Mouse (Mus musculus): Measurements from ENCODE around the gene Uevld. TPM values are rescaled to one million over a fixed set of nuclear protein-coding genes. Genes with fewer than 3 reads are reported as not detected.

Uevld gene
- total and polyA plus RNA-seq, 2 experiments: 2.7 to 9.8 TPM

- Histone ChIP-seq H3K27me3 (ENCODE audit: control insufficient read depth, insufficient read depth, low read length) (no peaks in the 10 kb centered on the region), H3K36me3 (ENCODE audit: control insufficient read depth, insufficient read depth, low read length) (peaks cover 23% of the 10 kb centered on the region), H3K79me2 (ENCODE audit: control insufficient read depth, insufficient read depth, low read length) (peaks cover 32% of the 10 kb centered on the region; the same call in 1 of the 2 replicates), H3K4me3 (ENCODE audit: insufficient read depth, low read depth, low read length) (no peak overlapping the region), H3K9ac (ENCODE audit: low read depth, low read length) (no peak overlapping the region), H3K27ac (replicated peaks; ENCODE audit: insufficient read depth, low read depth, low read length) (no peak overlapping the region), H3K4me1 (ENCODE audit: control insufficient read depth, insufficient read depth, low read length) (peaks cover 22% of the 10 kb centered on the region)
- TF ChIP-seq CTCF (IDR thresholded peaks at IDR 0.05; ENCODE audit: low read depth, low read length) (no peak), POLR2A (IDR thresholded peaks at IDR 0.05; ENCODE audit: extremely low read depth, insufficient read depth, low read length) (no peak)
- 34% methylated on average over 5 of the region's 5 CpGs for WGBS
- DNase-seq (ENCODE audit: extremely low read depth, low read depth, low spot score): no peak
These were observed 43.0 kb upstream of the Uevld start for GRCm38 (mm10) chr7:47001125-47001899.

- H3K4me3 ChIP-seq (ENCODE audit: insufficient read depth, low read depth, low read length): no peak overlapping the region
- no peak for DNase-seq (ENCODE audit: extremely low read depth, low read depth, low spot score)
- H3K4me1 ChIP-seq (ENCODE audit: control insufficient read depth, insufficient read depth, low read length): peaks cover 21% of the 10 kb centered on the region
- no peak for TF ChIP-seq CTCF (IDR thresholded peaks at IDR 0.05; ENCODE audit: low read depth, low read length)
- no peak for TF ChIP-seq POLR2A (IDR thresholded peaks at IDR 0.05; ENCODE audit: extremely low read depth, insufficient read depth, low read length)
- H3K79me2 ChIP-seq (ENCODE audit: control insufficient read depth, insufficient read depth, low read length): peaks cover 31% of the 10 kb centered on the region; the same call in 1 of the 2 replicates
- 37% methylated on average over 3 of the region's 3 CpGs for WGBS
- H3K9ac ChIP-seq (ENCODE audit: low read depth, low read length): no peak overlapping the region
- H3K27ac ChIP-seq (replicated peaks; ENCODE audit: insufficient read depth, low read depth, low read length): no peak overlapping the region
- peaks cover 29% of the 10 kb centered on the region for H3K36me3 ChIP-seq (ENCODE audit: control insufficient read depth, insufficient read depth, low read length)
- no peaks in the 10 kb centered on the region for H3K27me3 ChIP-seq (ENCODE audit: control insufficient read depth, insufficient read depth, low read length)
These were observed 42.3 kb upstream of the Uevld start for GRCm38 (mm10) chr7:47000644-47000983.

GRCm38 (mm10) chr7:46999983-47000643 is 41.8 kb upstream of the Uevld start:
- Histone ChIP-seq H3K4me1 (ENCODE audit: control insufficient read depth, insufficient read depth, low read length) (peaks cover 19% of the 10 kb centered on the region), H3K36me3 (ENCODE audit: control insufficient read depth, insufficient read depth, low read length) (peaks cover 33% of the 10 kb centered on the region), H3K79me2 (ENCODE audit: control insufficient read depth, insufficient read depth, low read length) (peaks cover 26% of the 10 kb centered on the region; the same call in 1 of the 2 replicates), H3K27ac (replicated peaks; ENCODE audit: insufficient read depth, low read depth, low read length) (no peak overlapping the region), H3K4me3 (ENCODE audit: insufficient read depth, low read depth, low read length) (no peak overlapping the region), H3K9ac (ENCODE audit: low read depth, low read length) (no peak overlapping the region), H3K27me3 (ENCODE audit: control insufficient read depth, insufficient read depth, low read length) (no peaks in the 10 kb centered on the region)
- 40% methylated on average over 8 of the region's 8 CpGs for WGBS
- peak; percentile 26 for DNase-seq (ENCODE audit: extremely low read depth, low read depth, low spot score)
- TF ChIP-seq POLR2A (IDR thresholded peaks at IDR 0.05; ENCODE audit: extremely low read depth, insufficient read depth, low read length) (no peak), CTCF (IDR thresholded peaks at IDR 0.05; ENCODE audit: low read depth, low read length) (no peak)

DNA sequence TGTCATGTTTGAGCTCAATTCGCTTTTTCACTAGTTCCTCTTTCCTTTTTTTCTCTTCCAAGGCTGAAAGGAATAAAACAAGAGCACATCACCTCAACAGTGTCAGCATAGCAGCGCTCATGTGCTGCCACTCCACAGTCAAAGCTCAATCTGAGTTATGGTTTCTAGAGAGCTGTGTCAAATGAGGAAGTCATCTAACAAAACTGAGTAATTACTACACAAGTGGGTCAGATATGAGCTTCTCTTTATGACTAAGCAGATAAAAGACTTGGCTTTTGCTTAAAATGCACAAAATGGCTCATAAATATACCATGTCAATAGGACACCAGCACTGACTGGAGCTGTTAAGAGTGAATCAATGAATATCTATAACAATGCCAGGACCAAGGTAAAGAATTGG is 40.6 kb upstream of the Uevld start:
- no peak overlapping the region for H3K27ac ChIP-seq (replicated peaks; ENCODE audit: insufficient read depth, low read depth, low read length)
- no peak for DNase-seq (ENCODE audit: extremely low read depth, low read depth, low spot score)

DNA sequence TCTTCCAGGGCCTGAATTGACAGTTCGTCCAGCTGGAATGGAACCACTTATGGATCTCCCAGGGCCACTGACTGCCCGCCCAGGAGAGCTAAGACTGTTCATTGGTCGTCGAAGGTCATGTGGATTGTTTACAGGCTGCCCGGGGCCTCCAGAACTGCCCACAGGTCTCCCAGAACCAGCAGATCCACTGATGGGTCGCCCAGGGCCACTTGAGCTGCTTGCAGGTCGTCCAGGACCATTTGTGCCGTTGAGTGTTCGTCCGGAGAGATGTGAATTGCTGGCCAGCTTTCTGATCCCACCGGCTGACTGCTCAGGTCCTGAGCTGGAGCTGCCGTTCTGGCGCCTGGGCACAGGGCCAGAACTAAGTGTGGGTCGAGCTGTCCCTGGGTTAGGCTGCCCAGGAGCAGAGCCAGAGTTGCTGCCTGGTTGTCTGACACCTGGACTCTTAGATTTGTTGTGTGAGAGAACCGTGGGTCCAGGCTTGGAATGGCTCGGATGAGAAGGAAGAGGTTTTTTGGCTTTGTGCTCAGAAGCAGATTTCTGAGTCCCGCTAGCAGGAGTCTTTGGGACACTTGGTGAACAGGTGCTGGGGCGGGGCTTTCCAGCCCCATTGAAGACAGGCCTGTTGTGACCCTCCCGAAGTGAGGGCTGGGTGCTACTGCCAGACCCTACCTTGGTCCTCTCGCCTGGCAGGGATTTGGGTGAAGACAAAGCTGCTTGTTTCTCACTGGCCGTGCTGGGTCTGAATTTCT is 39.5 kb upstream of the Uevld start:
- WGBS: 59% methylated on average over 21 of the region's 21 CpGs
- H3K9ac ChIP-seq (ENCODE audit: low read depth, low read length): no peak overlapping the region
- no peak overlapping the region for H3K4me3 ChIP-seq (ENCODE audit: insufficient read depth, low read depth, low read length)
- TF ChIP-seq CTCF (IDR thresholded peaks at IDR 0.05; ENCODE audit: low read depth, low read length): no peak
- no peak for TF ChIP-seq POLR2A (IDR thresholded peaks at IDR 0.05; ENCODE audit: extremely low read depth, insufficient read depth, low read length)
- DNase-seq (ENCODE audit: extremely low read depth, low read depth, low spot score): peak; percentile 68
- H3K27ac ChIP-seq (replicated peaks; ENCODE audit: insufficient read depth, low read depth, low read length): no peak overlapping the region
- peaks cover 11% of the 10 kb centered on the region; the same call in 1 of the 2 replicates for H3K4me1 ChIP-seq (ENCODE audit: control insufficient read depth, insufficient read depth, low read length)
- H3K27me3 ChIP-seq (ENCODE audit: control insufficient read depth, insufficient read depth, low read length): no peaks in the 10 kb centered on the region
- peaks cover 52% of the 10 kb centered on the region for H3K36me3 ChIP-seq (ENCODE audit: control insufficient read depth, insufficient read depth, low read length)
- H3K79me2 ChIP-seq (ENCODE audit: control insufficient read depth, insufficient read depth, low read length): peaks cover 13% of the 10 kb centered on the region; the same call in 1 of the 2 replicates

More for the DNA sequence above, 40.6 kb upstream of the Uevld start:
- 63% methylated on average over 2 of the region's 2 CpGs for WGBS
- H3K79me2 ChIP-seq (ENCODE audit: control insufficient read depth, insufficient read depth, low read length): peaks cover 23% of the 10 kb centered on the region; the same call in 1 of the 2 replicates
- no peak overlapping the region for H3K4me3 ChIP-seq (ENCODE audit: insufficient read depth, low read depth, low read length)
- no peak for TF ChIP-seq POLR2A (IDR thresholded peaks at IDR 0.05; ENCODE audit: extremely low read depth, insufficient read depth, low read length)
- no peak for TF ChIP-seq CTCF (IDR thresholded peaks at IDR 0.05; ENCODE audit: low read depth, low read length)
- no peaks in the 10 kb centered on the region for H3K27me3 ChIP-seq (ENCODE audit: control insufficient read depth, insufficient read depth, low read length)
- H3K4me1 ChIP-seq (ENCODE audit: control insufficient read depth, insufficient read depth, low read length): peaks cover 19% of the 10 kb centered on the region
- H3K36me3 ChIP-seq (ENCODE audit: control insufficient read depth, insufficient read depth, low read length): peaks cover 43% of the 10 kb centered on the region
- H3K9ac ChIP-seq (ENCODE audit: low read depth, low read length): no peak overlapping the region

Data from liver, adult 2 months (tissue).